In genomic region chr1:151961204-151961603, GRCm38 (mm10) we compare ENCODE assay signal across 13 mouse cellular contexts.
DNase-seq lines count a peak whose midpoint lies in the region.
"Had no signal": no experiment of that assay in that cellular context is flagged by ENCODE, and none has a peak within 500 bp of the region (broad histone marks: within the 10 kb centered on the region; RNA-seq: fewer than 3 reads in every experiment).

No protein-coding gene starts in this region.

- intact Hi-C loops in heart, postnatal 36 days (cut with DNase I) = no loop called here

- DNase-seq in heart, adult 8-10 months (ENCODE audit: low spot score) = peak; percentile 47
- no peak for DNase-seq in heart, postnatal 36 days
- peak; percentile 25 to 42 for DNase-seq in kidney, postnatal 25 days
- no peak for DNase-seq in kidney, adult 9 months
- peak; percentile 57 for DNase-seq in embryo, embryonic 11 days
- DNase-seq in skeletal muscle tissue, adult 2 months (ENCODE audit: low read depth, low spot score) = peak; percentile 43
- DNase-seq in adrenal gland, adult 18-20 months (ENCODE audit: low spot score in 2 of 2) = no peak
- DNase-seq: adrenal gland, adult 2 months; cerebellum, adult 11 months; cerebellum, postnatal 25 days; gastrocnemius, postnatal 14 days; lung, adult 2 months; lung, postnatal 36 days had no signal

Comparison
In these comparisons a context has a peak if more than half of its experiments do, and no peak if none do; other contexts are left out.
1. DNase-seq: peak in heart, adult 8-10 months (single experiment), kidney, postnatal 25 days (2 of 2), embryo, embryonic 11 days (single experiment) and skeletal muscle tissue, adult 2 months (single experiment); none in heart, postnatal 36 days (0 of 2), kidney, adult 9 months (single experiment) and adrenal gland, adult 18-20 months (0 of 2).